Mouse (Mus musculus) stomach, postnatal 0 days (tissue): ENCODE measurements around the gene Trpm3.

ENCODE experiments used
- CTCF ChIP-seq: IDR thresholded peaks from 2 replicates; pipeline ENCODE4 v1.5.1; 2016; ENCODE audit warnings: antibody characterized with exemption, low read depth, mild to moderate bottlenecking, moderate library complexity
- EP300 ChIP-seq: optimal IDR thresholded peaks from 2 replicates; pipeline ENCODE3; 2016; ENCODE audit warnings: antibody characterized with exemption

GRCm38 (mm10) chr19:22978763-22979162 is 839.9 kb downstream of the Trpm3 start:
- TF ChIP-seq CTCF: no peak
- TF ChIP-seq EP300: no peak
